Mouse (Mus musculus): ENCODE data around the gene 1520401A03Rik. TPM values are rescaled to one million over a fixed set of nuclear protein-coding genes. Genes with fewer than 3 reads are reported as not detected.

Gene 1520401A03Rik
- polyA plus RNA-seq, 1 experiment from 2014 or later: 0.15 TPM

DNA sequence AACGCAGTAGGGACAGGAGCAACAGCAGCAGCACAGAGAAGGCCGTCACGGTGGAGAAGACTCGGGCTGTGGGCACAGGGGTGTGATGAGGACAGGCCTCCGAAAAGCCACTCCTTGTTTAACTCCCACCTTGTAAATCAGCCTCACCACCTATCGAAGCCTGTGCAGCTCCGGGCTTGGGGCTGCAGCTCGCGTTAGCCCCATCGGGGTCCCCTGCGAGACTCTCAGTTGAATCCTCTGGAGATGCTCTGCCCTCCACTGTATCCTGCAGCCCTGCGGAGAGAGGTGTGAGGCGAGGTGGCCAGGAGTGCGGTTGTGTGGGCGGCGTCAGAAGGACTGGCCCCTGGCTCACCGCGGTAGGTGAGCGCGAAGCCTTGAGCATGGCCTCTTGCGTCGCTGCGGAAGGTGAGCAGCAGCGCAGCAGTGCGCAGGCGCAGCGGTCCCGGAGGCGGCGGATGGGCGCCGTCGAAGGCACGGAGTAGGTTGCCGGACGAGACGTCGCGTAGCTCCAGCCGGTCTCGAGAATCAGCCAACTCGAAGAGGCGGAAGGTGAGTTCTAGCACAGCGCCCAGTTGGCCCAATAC is 19.7 kb upstream of the 1520401A03Rik start:
- 9% methylated on average over 44 of the region's 44 CpGs for WGBS (ENCODE audit: insufficient replicate concordance)
- Histone ChIP-seq H3K9ac (no peak overlapping the region), H3K9me3 (replicated peaks) (no peaks in the 10 kb centered on the region), H3K4me1 (replicated peaks) (peaks cover 65% of the 10 kb centered on the region), H3K36me3 (replicated peaks) (peaks cover 2% of the 10 kb centered on the region; the same call in 1 of the 2 replicates), H3K4me3 (replicated peaks) (0 out of 2 replicates have a peak overlapping the region, but pooled peaks have one; percentile 7), H3K4me2 (peak overlapping the region; percentile 15), H3K27ac (replicated peaks) (no peak overlapping the region), H3K27me3 (peaks cover 100% of the 10 kb centered on the region)
- no peak for ATAC-seq (ENCODE audit: insufficient read depth)

DNA sequence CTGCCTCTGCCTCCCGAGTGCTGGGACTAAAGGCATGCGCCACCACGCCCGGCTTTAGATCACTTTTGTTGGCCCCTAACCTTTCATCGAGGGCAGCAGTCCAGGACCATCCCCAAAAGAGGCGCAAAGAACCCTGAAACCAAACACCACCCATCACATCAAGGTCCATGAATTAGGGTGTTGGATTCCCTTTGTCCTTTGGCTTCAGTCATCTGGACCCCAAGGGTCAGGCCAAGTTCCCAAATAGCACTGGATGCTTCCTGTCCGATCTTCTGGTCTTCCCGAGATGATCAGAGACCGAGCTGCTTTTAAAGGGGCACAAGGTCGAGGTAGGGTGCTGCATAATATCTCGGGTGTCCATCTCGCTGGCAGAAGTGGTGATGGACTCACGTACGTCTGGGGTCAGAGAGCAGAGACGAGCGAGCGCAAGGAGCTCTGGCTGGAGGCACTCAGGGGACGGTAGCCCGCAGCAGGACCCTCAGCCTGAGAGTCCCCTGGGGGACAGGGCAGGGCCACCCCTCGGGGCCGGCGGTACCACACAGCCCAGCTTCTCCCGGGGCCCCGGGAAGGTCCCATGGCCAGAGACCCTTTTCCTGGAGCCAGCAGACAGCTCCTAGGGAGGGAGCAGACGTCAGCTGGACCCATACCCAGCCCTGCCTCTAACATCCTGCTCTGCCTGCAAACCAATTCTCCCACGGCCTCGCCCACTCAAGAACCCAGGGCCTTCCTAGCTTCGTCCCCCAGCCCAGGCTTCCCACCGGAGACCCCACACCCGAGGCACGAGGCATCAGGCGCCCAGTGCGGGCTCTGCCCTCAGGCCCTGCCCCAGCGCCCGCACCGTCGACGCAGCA is 19.0 kb upstream of the 1520401A03Rik start:
- no peak for ATAC-seq (ENCODE audit: insufficient read depth)
- Histone ChIP-seq H3K27ac (replicated peaks) (no peak overlapping the region), H3K9me3 (replicated peaks) (no peaks in the 10 kb centered on the region), H3K36me3 (replicated peaks) (peaks cover 9% of the 10 kb centered on the region; the same call in 1 of the 2 replicates), H3K4me1 (replicated peaks) (peaks cover 65% of the 10 kb centered on the region), H3K9ac (no peak overlapping the region), H3K4me3 (replicated peaks) (no peak overlapping the region), H3K27me3 (peaks cover 94% of the 10 kb centered on the region), H3K4me2 (peak overlapping the region; percentile 98; the same call in 1 of the 2 replicates)
- WGBS (ENCODE audit: insufficient replicate concordance): 44% methylated on average over 38 of the region's 38 CpGs

DNA sequence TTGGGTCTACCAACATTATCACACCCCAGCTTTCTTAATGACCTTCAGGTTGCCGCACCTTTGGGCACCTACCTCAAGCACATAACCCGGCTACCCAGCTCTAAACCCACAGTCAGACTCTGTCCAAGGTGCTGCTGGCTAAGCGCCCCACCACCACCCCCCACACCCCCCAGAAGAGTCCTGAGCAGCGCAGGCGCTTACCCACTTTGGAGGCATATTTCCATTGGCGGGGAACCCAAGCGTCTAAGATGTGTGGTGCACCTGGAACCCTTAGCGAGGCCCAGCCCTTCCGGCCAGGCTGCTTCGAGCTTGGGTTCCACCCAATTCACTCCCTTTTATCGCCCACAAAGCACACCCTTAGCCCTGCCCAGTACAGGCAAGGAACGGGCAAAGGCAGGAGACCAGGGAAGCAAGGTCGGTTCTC is 18.0 kb upstream of the 1520401A03Rik start, which contains the start of gene Paqr4:
Paqr4 (minus strand) TSS at position 270 of the 424 bp plus-strand sequence.
- H3K27me3 ChIP-seq: peaks cover 85% of the 10 kb centered on the region
- WGBS (ENCODE audit: insufficient replicate concordance): 1% methylated on average over 13 of the region's 13 CpGs
- peak within 1 kb of the TSS; percentile 98 for H3K4me2 ChIP-seq
- peaks cover 17% of the 10 kb centered on the region; the same call in 1 of the 2 replicates for H3K36me3 ChIP-seq (replicated peaks)
- peak within 1 kb of the TSS; percentile 67 for H3K4me3 ChIP-seq (replicated peaks)
- H3K9ac ChIP-seq: peak within 1 kb of the TSS; percentile 69
- no peaks in the 10 kb centered on the region for H3K9me3 ChIP-seq (replicated peaks)
- ATAC-seq (ENCODE audit: insufficient read depth): peak; percentile 84
- H3K4me1 ChIP-seq (replicated peaks): peaks cover 57% of the 10 kb centered on the region
- H3K27ac ChIP-seq (replicated peaks): peak within 1 kb of the TSS; percentile 45; the same call in 1 of the 2 replicates

GRCm38 (mm10) chr17:23740136-23740584 is 17.6 kb upstream of the 1520401A03Rik start:
- WGBS (ENCODE audit: insufficient replicate concordance): under 1% methylated on average over 46 of the region's 46 CpGs
- peak; percentile 87 for ATAC-seq (ENCODE audit: insufficient read depth)
- peaks cover 21% of the 10 kb centered on the region; the same call in 1 of the 2 replicates for H3K36me3 ChIP-seq (replicated peaks)
- H3K9me3 ChIP-seq (replicated peaks): no peaks in the 10 kb centered on the region
- peak overlapping the region; percentile 69 for H3K9ac ChIP-seq
- H3K4me1 ChIP-seq (replicated peaks): peaks cover 53% of the 10 kb centered on the region
- peak overlapping the region; percentile 98 for H3K4me2 ChIP-seq
- peak overlapping the region; percentile 67 for H3K4me3 ChIP-seq (replicated peaks)
- H3K27me3 ChIP-seq: peaks cover 80% of the 10 kb centered on the region
- H3K27ac ChIP-seq (replicated peaks): peak overlapping the region; percentile 45; the same call in 1 of the 2 replicates

- H3K9ac ChIP-seq: peak overlapping the region; percentile 69
- ATAC-seq (ENCODE audit: insufficient read depth): 0 out of 2 replicates have a peak, but pooled peaks have one; percentile 1
- 2% methylated on average over 48 of the region's 48 CpGs for WGBS (ENCODE audit: insufficient replicate concordance)
- H3K9me3 ChIP-seq (replicated peaks): no peaks in the 10 kb centered on the region
- H3K27me3 ChIP-seq: peaks cover 73% of the 10 kb centered on the region
- peak overlapping the region; percentile 98 for H3K4me2 ChIP-seq
- H3K27ac ChIP-seq (replicated peaks): peak overlapping the region; percentile 45; the same call in 1 of the 2 replicates
- H3K4me1 ChIP-seq (replicated peaks): peaks cover 50% of the 10 kb centered on the region
- peaks cover 27% of the 10 kb centered on the region; the same call in 1 of the 2 replicates for H3K36me3 ChIP-seq (replicated peaks)
- H3K4me3 ChIP-seq (replicated peaks): peak overlapping the region; percentile 67
Observed at GRCm38 (mm10) chr17:23739202-23740135, 16.9 kb upstream of the 1520401A03Rik start.

- 37% methylated on average over 2 of the region's 2 CpGs for WGBS (ENCODE audit: insufficient replicate concordance)
- H3K9ac ChIP-seq: no peak overlapping the region
- peak overlapping the region; percentile 98 for H3K4me2 ChIP-seq
- no peak overlapping the region for H3K27ac ChIP-seq (replicated peaks)
- H3K4me1 ChIP-seq (replicated peaks): peaks cover 50% of the 10 kb centered on the region
- no peaks in the 10 kb centered on the region for H3K9me3 ChIP-seq (replicated peaks)
- H3K36me3 ChIP-seq (replicated peaks): peaks cover 34% of the 10 kb centered on the region
- H3K27me3 ChIP-seq: peaks cover 67% of the 10 kb centered on the region
- peak overlapping the region; percentile 67; the same call in 1 of the 2 replicates for H3K4me3 ChIP-seq (replicated peaks)
- ATAC-seq (ENCODE audit: insufficient read depth): no peak
Observed at GRCm38 (mm10) chr17:23738836-23739201, 16.2 kb upstream of the 1520401A03Rik start.

DNA sequence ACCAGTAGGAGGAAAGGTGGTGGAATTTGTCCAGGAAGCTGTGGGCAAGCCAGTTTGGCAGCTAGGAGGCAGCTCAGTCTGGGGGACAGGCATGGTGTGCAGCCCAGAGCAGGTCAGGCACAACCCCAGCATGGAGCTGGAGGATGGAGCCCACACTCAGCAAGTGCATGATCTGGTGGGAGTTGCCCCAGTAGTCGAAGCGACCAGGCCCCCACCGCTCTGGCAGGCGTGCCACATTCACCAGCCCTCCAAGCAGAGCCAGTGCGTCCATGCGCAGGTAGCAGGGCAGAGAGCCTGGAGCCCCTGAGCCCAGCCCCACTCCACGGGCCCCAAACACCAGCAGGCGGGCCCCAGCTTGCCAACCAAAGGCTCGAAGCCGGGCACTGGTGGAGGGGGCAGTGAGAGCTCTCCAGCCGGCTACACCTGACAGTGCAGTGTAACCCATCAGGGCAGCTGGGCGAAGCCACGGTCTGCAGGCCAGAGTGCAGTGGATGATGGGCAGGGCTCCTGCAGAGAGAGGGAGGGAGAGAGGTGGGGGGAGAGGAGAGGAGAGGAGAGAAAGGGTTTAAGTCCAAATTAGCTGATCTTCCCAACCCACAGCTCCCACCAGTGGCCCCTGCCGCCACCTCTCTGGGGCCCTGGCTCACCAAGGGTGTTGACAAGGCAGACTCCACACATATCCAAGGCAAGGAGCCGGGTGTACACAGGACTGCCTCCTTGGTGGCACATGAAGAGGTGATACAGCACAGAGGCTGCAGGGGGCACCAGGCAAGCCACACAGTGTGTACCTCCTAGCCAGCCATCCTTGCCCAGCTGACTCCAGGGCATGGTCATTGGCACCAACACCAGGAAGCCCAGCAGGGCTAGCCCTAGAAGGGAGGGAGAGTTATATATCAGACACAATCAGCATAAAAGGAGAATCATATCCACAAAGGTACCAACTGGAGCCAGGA is 15.2 kb upstream of the 1520401A03Rik start:
- ATAC-seq (ENCODE audit: insufficient read depth): no peak
- Histone ChIP-seq H3K4me1 (replicated peaks) (peaks cover 50% of the 10 kb centered on the region), H3K36me3 (replicated peaks) (peaks cover 43% of the 10 kb centered on the region), H3K4me3 (replicated peaks) (no peak overlapping the region), H3K27me3 (peaks cover 56% of the 10 kb centered on the region), H3K4me2 (no peak overlapping the region), H3K27ac (replicated peaks) (no peak overlapping the region), H3K9ac (no peak overlapping the region), H3K9me3 (replicated peaks) (no peaks in the 10 kb centered on the region)
- WGBS (ENCODE audit: insufficient replicate concordance): 66% methylated on average over 15 of the region's 15 CpGs

- ATAC-seq (ENCODE audit: insufficient read depth): no peak
- H3K4me2 ChIP-seq: no peak overlapping the region
- H3K9me3 ChIP-seq (replicated peaks): no peaks in the 10 kb centered on the region
- 78% methylated on average over 1 of the region's 1 CpGs for WGBS (ENCODE audit: insufficient replicate concordance)
- peaks cover 22% of the 10 kb centered on the region for H3K27me3 ChIP-seq
- H3K4me3 ChIP-seq (replicated peaks): no peak overlapping the region
- H3K4me1 ChIP-seq (replicated peaks): peaks cover 20% of the 10 kb centered on the region
- H3K27ac ChIP-seq (replicated peaks): no peak overlapping the region
- H3K9ac ChIP-seq: no peak overlapping the region
- peaks cover 51% of the 10 kb centered on the region for H3K36me3 ChIP-seq (replicated peaks)
Observed at GRCm38 (mm10) chr17:23734341-23734740, 11.8 kb upstream of the 1520401A03Rik start.

DNA sequence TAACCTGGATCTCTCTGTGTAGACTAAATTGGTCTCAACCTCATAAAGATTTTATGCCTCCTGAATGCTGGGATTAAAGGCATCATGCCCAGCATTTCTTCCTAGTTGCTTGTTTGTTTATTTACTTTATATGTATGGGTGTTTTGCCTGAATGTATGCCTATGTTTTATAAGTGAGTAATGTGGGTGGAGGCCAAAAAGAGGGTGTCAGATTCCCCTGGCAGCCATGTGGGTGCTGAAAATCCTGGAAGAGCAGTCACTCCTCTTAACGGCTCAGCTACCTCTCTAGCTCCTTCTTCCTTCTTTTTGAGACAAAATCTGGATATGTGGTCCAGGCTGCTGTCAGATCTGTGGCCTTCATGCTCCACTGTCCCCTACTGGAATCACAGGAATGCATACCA is 7.9 kb upstream of the 1520401A03Rik start:
- H3K4me2 ChIP-seq: no peak overlapping the region
- ATAC-seq (ENCODE audit: insufficient read depth): no peak
- H3K9me3 ChIP-seq (replicated peaks): no peaks in the 10 kb centered on the region
- H3K4me1 ChIP-seq (replicated peaks): peaks cover 26% of the 10 kb centered on the region
- H3K9ac ChIP-seq: no peak overlapping the region
- H3K27me3 ChIP-seq: no peaks in the 10 kb centered on the region
- H3K36me3 ChIP-seq (replicated peaks): peaks cover 33% of the 10 kb centered on the region
- H3K27ac ChIP-seq (replicated peaks): no peak overlapping the region
- H3K4me3 ChIP-seq (replicated peaks): no peak overlapping the region
- WGBS (ENCODE audit: insufficient replicate concordance): 69% methylated on average over 1 of the region's 1 CpGs

All from liver, embryonic 15.5 days (tissue).